Mouse (Mus musculus): ENCODE measurements at regions not wholly inside any gene's neighbourhood (a gene's known extent, or its start where the extent isn't known, plus 50 kb on each side); places are given as distances from the start of the nearest gene placed in this dataset.

GRCm38 (mm10) chr1:184259853-184260252 is 225.8 kb upstream of the 1700056E22Rik start:
- TF ChIP-seq CTCF (IDR thresholded peaks at IDR 0.05; ENCODE audit: borderline replicate concordance, insufficient read depth, low read length), result no peak
- no peak for TF ChIP-seq POLR2A (IDR thresholded peaks at IDR 0.05; ENCODE audit: low read depth, low read length)
